In the genomic region with DNA sequence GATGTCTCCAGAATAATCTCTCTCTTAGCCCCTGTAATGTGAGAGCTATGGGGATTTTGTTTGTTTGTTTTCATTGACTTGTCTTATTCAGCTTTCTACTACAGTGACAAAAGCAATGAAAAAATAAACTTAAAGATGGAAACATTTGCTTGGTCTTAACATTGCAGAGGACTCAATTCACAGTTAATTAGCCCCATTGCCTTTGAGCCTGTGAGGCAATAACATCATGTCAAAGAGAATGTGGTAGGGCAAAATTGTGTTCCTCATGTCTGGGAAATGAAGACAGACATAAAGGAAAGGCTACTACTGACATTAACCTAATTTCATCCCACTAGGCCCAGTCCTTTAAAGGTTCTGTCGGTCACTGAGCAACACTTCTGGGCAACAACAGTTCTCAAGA, we compare ENCODE assay signal across 19 mouse cellular contexts.
DNase-seq lines count a peak whose midpoint lies in the region; ATAC-seq and TF ChIP-seq lines count a peak whose summit lies in the region.
"Had no signal": no experiment of that assay in that cellular context is flagged by ENCODE, and none has a peak within 500 bp of the region (broad histone marks: within the 10 kb centered on the region; RNA-seq: fewer than 3 reads in every experiment).

No protein-coding gene starts in this region.

- peak; percentile 22 for DNase-seq in lung, embryonic 14.5 days
- DNase-seq in lung, postnatal 36 days: no peak
- DNase-seq in lung, postnatal 0 days (ENCODE audit: low spot score): peak; percentile 57
- no peak for DNase-seq in lung, adult 18-20 months
- DNase-seq: adrenal gland, adult 2 months; adrenal gland, adult 8-10 months; adrenal gland, postnatal 10 days; adrenal gland, postnatal 14 days; adrenal gland, postnatal 25 days; adrenal gland, postnatal 36 days; B cell, adult 2 months; cerebellum, adult 11 months; cerebellum, adult 11-12 months; cerebellum, adult 18-20 months had no signal

- H3K4me3 ChIP-seq in lung, embryonic 14.5 days (ENCODE audit: low read depth, low read length): no peak overlapping the region
- H3K4me3 ChIP-seq in lung, postnatal 0 days (ENCODE audit: low read depth, low read length): no peak overlapping the region

- no peaks in the 10 kb centered on the region for H3K27me3 ChIP-seq in lung, embryonic 14.5 days (ENCODE audit: insufficient read depth, low read length)
- no peaks in the 10 kb centered on the region for H3K27me3 ChIP-seq in lung, postnatal 0 days (replicated peaks; ENCODE audit: insufficient read depth, low read length)
- H3K27me3 ChIP-seq: CH12.LX had no signal

- H3K27ac ChIP-seq in lung, embryonic 14.5 days (ENCODE audit: low read depth): no peak overlapping the region
- no peak overlapping the region for H3K27ac ChIP-seq in lung, postnatal 0 days (ENCODE audit: low read length)

- no peak for ATAC-seq in lung, embryonic 14.5 days (ENCODE audit: insufficient read depth)
- peak; percentile 51 for ATAC-seq in lung, postnatal 0 days
- ATAC-seq: activated CD4-positive, CD25-positive, alpha-beta regulatory T cell, adult 4 months; CD4-positive, CD25-positive, alpha-beta regulatory T cell, adult 4 months; Patski had no signal

- no peaks in the 10 kb centered on the region for H3K9me3 ChIP-seq in lung, embryonic 14.5 days (ENCODE audit: low read depth, low read length)
- H3K9me3 ChIP-seq in lung, postnatal 0 days (ENCODE audit: low read length): no peaks in the 10 kb centered on the region
- H3K9me3 ChIP-seq: G1E had no signal

- no peak overlapping the region for H3K9ac ChIP-seq in lung, embryonic 14.5 days
- no peak overlapping the region for H3K9ac ChIP-seq in lung, postnatal 0 days (replicated peaks; ENCODE audit: low read depth)

- no peaks in the 10 kb centered on the region for H3K36me3 ChIP-seq in lung, embryonic 14.5 days (ENCODE audit: insufficient read depth)
- no peaks in the 10 kb centered on the region for H3K36me3 ChIP-seq in lung, postnatal 0 days (ENCODE audit: insufficient read depth, low read length)
- H3K36me3 ChIP-seq: G1E had no signal

- H3K4me2 ChIP-seq in lung, embryonic 14.5 days: no peak overlapping the region
- no peak overlapping the region for H3K4me2 ChIP-seq in lung, postnatal 0 days (replicated peaks; ENCODE audit: low read depth, low read length)

- H3K4me1 ChIP-seq in lung, embryonic 14.5 days (ENCODE audit: insufficient read depth): no peaks in the 10 kb centered on the region
- no peaks in the 10 kb centered on the region for H3K4me1 ChIP-seq in lung, postnatal 0 days (ENCODE audit: insufficient read depth, low read depth, low read length)

- no peak for TF ChIP-seq CTCF in lung, embryonic 14.5 days (IDR thresholded peaks at IDR 0.05; ENCODE audit: low read depth)
- no peak for TF ChIP-seq CTCF in lung, postnatal 0 days (IDR thresholded peaks at IDR 0.05)

- no peak for TF ChIP-seq EP300 in lung, postnatal 0 days (IDR thresholded peaks at IDR 0.05)

- 64% methylated on average over 1 of the region's 1 CpGs for WGBS in lung, embryonic 14.5 days
- 73% methylated on average over 1 of the region's 1 CpGs for WGBS in lung, postnatal 0 days

Comparison
In these comparisons a context has a peak if more than half of its experiments do, and no peak if none do; other contexts are left out.
1. DNase-seq: peak in lung, embryonic 14.5 days (single experiment) and lung, postnatal 0 days (single experiment); none in lung, postnatal 36 days (single experiment) and lung, adult 18-20 months (0 of 2).